Mouse (Mus musculus) myocyte (in vitro differentiated cells): ENCODE results near the gene Mafk.

Source experiments
- CEBPB ChIP-seq: IDR thresholded peaks from 2 replicates; pipeline ENCODE4 v1.6.1; 2011; ENCODE audit warnings: mild to moderate bottlenecking, moderate library complexity; ENCODE audit not compliant: poor library complexity, insufficient read depth, severe bottlenecking
- E2F4 ChIP-seq: IDR thresholded peaks from one replicate; pipeline ENCODE4 v1.6.1; 2011; ENCODE audit warnings: mild to moderate bottlenecking, control low read depth, moderate library complexity; ENCODE audit not compliant: insufficient read depth
- MAX ChIP-seq: IDR thresholded peaks from one replicate; pipeline ENCODE4 v1.6.1; 2011; ENCODE audit warnings: low read depth, mild to moderate bottlenecking, control low read depth
- MYOD1 ChIP-seq, 3 experiments: IDR thresholded peaks; one replicate each; pipeline ENCODE4 v1.6.1; 2011; ENCODE audit warnings: control low read depth in 2 of 3, low read depth in 2 of 3, mild to moderate bottlenecking in 2 of 3, moderate library complexity in 1 of 3; ENCODE audit not compliant: insufficient read length in 2 of 3, control insufficient read depth in 1 of 3
- MYOG ChIP-seq, 3 experiments: IDR thresholded peaks; one replicate each; pipeline ENCODE4 v1.6.1; 2011; ENCODE audit warnings: control low read depth in 2 of 3, low read depth in 2 of 3, mild to moderate bottlenecking in 2 of 3; ENCODE audit not compliant: insufficient read length in 2 of 3, control insufficient read depth in 1 of 3, insufficient read depth in 1 of 3
- POLR2A ChIP-seq: IDR thresholded peaks from one replicate; pipeline ENCODE4 v1.6.1; 2011; ENCODE audit warnings: low read depth, mild to moderate bottlenecking, control low read depth, moderate library complexity; ENCODE audit not compliant: insufficient read length
- POLR2AphosphoS2 ChIP-seq: IDR thresholded peaks from one replicate; pipeline ENCODE4 v1.6.1; 2011; ENCODE audit warnings: low read depth, control low read depth; ENCODE audit not compliant: insufficient read length
- REST ChIP-seq: IDR thresholded peaks from one replicate; pipeline ENCODE4 v1.6.1; 2011; ENCODE audit warnings: mild to moderate bottlenecking, control low read depth, moderate library complexity; ENCODE audit not compliant: insufficient read depth, insufficient read length
- TCF12 ChIP-seq: IDR thresholded peaks from one replicate; pipeline ENCODE4 v1.6.1; 2011; ENCODE audit warnings: mild to moderate bottlenecking, control low read depth; ENCODE audit not compliant: poor library complexity, insufficient read depth, severe bottlenecking
- USF1 ChIP-seq: IDR thresholded peaks from one replicate; pipeline ENCODE4 v1.6.1; 2011; ENCODE audit warnings: low read depth, mild to moderate bottlenecking, control low read depth, moderate library complexity

- no peak for TF ChIP-seq POLR2AphosphoS2
- no peak for TF ChIP-seq POLR2A
- no peak for TF ChIP-seq USF1
- TF ChIP-seq CEBPB: no peak
- no peak for TF ChIP-seq TCF12
- no peak for TF ChIP-seq MYOG (IDR thresholded peaks at IDR 0.05; ENCODE audit: control insufficient read depth in 1 of 3, insufficient read depth in 1 of 3, insufficient read length in 2 of 3, low read depth in 2 of 3)
- TF ChIP-seq MAX: no peak
- TF ChIP-seq MYOD1 (IDR thresholded peaks at IDR 0.05; ENCODE audit: control insufficient read depth in 1 of 3, insufficient read length in 2 of 3, low read depth in 2 of 3): no peak
- TF ChIP-seq E2F4: no peak
- TF ChIP-seq REST: no peak
These were observed 6.3 kb downstream of the Mafk start for GRCm38 (mm10) chr5:139797473-139798167.
